Mouse (Mus musculus) small intestine, adult 2 months (tissue): ENCODE measurements at regions not wholly inside any gene's neighbourhood (a gene's known extent, or its start where the extent isn't known, plus 50 kb on each side); places are given as distances from the start of the nearest gene placed in this dataset.

Source experiments
- H3K27ac ChIP-seq: fragments of 200-500 bp; 2 replicates; pipeline ENCODE4 v1.5.1; 2012; ENCODE audit warnings: low read depth, low read length, control low read depth, inconsistent platforms; ENCODE audit not compliant: insufficient read depth
- H3K27me3 ChIP-seq: fragments of 200-500 bp; 2 replicates; pipeline ENCODE4 v1.6.1; 2012; ENCODE audit warnings: mild to moderate bottlenecking, moderate library complexity, low read length, inconsistent platforms; ENCODE audit not compliant: control insufficient read depth, insufficient read depth
- H3K36me3 ChIP-seq: fragments of 200-500 bp; 2 replicates; pipeline ENCODE4 v1.6.1; 2012; ENCODE audit warnings: mild to moderate bottlenecking, low read length, control low read depth, inconsistent platforms; ENCODE audit not compliant: control insufficient read depth, insufficient read depth
- H3K4me1 ChIP-seq: fragments of 200-500 bp; 2 replicates; pipeline ENCODE4 v1.6.1; 2012; ENCODE audit warnings: low read length, inconsistent platforms, mixed read lengths; ENCODE audit not compliant: control insufficient read depth, insufficient read depth, insufficient read length
- H3K4me3 ChIP-seq: fragments of 200-500 bp; 2 replicates; pipeline ENCODE4 v1.5.1; 2012; ENCODE audit warnings: low read depth, mild to moderate bottlenecking, control low read depth, inconsistent platforms, low read length, moderate library complexity
- CTCF ChIP-seq: fragments of 200-500 bp; IDR thresholded peaks from 2 replicates; pipeline ENCODE4 v1.5.1; 2012; ENCODE audit warnings: low read depth, mild to moderate bottlenecking, control low read depth, inconsistent platforms, low read length, moderate library complexity, mixed read lengths; ENCODE audit not compliant: insufficient replicate concordance, insufficient read length; ENCODE audit errors: extremely low read depth
- POLR2A ChIP-seq: fragments of 200-500 bp; IDR thresholded peaks from 2 replicates; pipeline ENCODE4 v1.6.1; 2012; ENCODE audit warnings: low read depth, mild to moderate bottlenecking, control low read depth, inconsistent platforms, low read length, moderate library complexity
- WGBS: fragments of 180-500 bp; shearing (Covaris S2); methylation state at CpG from one replicate; pipeline ENCODE4 v1.1.7; 2018; 5-methylcytosine and 5-hydroxymethylcytosine counted together

GRCm38 (mm10) chr8:18328521-18328920 is 649.5 kb downstream of the Defb40 start:
- H3K36me3 ChIP-seq = no peaks in the 10 kb centered on the region
- TF ChIP-seq POLR2A = no peak
- H3K4me1 ChIP-seq = no peaks in the 10 kb centered on the region
- no peak overlapping the region for H3K27ac ChIP-seq
- H3K27me3 ChIP-seq = no peaks in the 10 kb centered on the region
- no peak overlapping the region for H3K4me3 ChIP-seq
- WGBS = 90% methylated on average over 2 of the region's 2 CpGs

- WGBS = 56% methylated on average over 2 of the region's 2 CpGs
- Histone ChIP-seq H3K27ac (no peak overlapping the region), H3K36me3 (no peaks in the 10 kb centered on the region), H3K27me3 (no peaks in the 10 kb centered on the region), H3K4me1 (no peaks in the 10 kb centered on the region), H3K4me3 (no peak overlapping the region)
- TF ChIP-seq POLR2A = no peak
- TF ChIP-seq CTCF = no peak
Observed at GRCm38 (mm10) chr8:18316488-18316887, 661.6 kb downstream of the Defb40 start.

- no peak for TF ChIP-seq CTCF
- TF ChIP-seq POLR2A = no peak
- Histone ChIP-seq H3K27me3 (no peaks in the 10 kb centered on the region), H3K4me3 (no peak overlapping the region), H3K36me3 (no peaks in the 10 kb centered on the region), H3K27ac (no peak overlapping the region), H3K4me1 (no peaks in the 10 kb centered on the region)
- WGBS = 46% methylated on average over 5 of the region's 5 CpGs
Observed at GRCm38 (mm10) chr8:18311597-18311996, 666.5 kb downstream of the Defb40 start.

GRCm38 (mm10) chr8:18310927-18311326 is 667.1 kb downstream of the Defb40 start:
- Histone ChIP-seq H3K27me3 (no peaks in the 10 kb centered on the region), H3K27ac (no peak overlapping the region), H3K4me3 (no peak overlapping the region), H3K4me1 (no peaks in the 10 kb centered on the region), H3K36me3 (no peaks in the 10 kb centered on the region)
- TF ChIP-seq POLR2A = no peak
- no peak for TF ChIP-seq CTCF
- WGBS = 66% methylated on average over 1 of the region's 1 CpGs

GRCm38 (mm10) chr8:18287536-18288237 is 690.4 kb downstream of the Defb40 start:
- Histone ChIP-seq H3K4me3 (no peak overlapping the region), H3K4me1 (no peaks in the 10 kb centered on the region), H3K27me3 (no peaks in the 10 kb centered on the region), H3K27ac (no peak overlapping the region), H3K36me3 (no peaks in the 10 kb centered on the region)
- WGBS = 74% methylated on average over 8 of the region's 8 CpGs
- no peak for TF ChIP-seq CTCF
- no peak for TF ChIP-seq POLR2A

GRCm38 (mm10) chr8:18279932-18280331 is 698.1 kb downstream of the Defb40 start:
- no peak overlapping the region for H3K27ac ChIP-seq
- H3K27me3 ChIP-seq = no peaks in the 10 kb centered on the region
- no peaks in the 10 kb centered on the region for H3K36me3 ChIP-seq
- H3K4me3 ChIP-seq = no peak overlapping the region
- no peaks in the 10 kb centered on the region for H3K4me1 ChIP-seq
- 64% methylated on average over 4 of the region's 4 CpGs for WGBS
- TF ChIP-seq POLR2A = no peak
- no peak for TF ChIP-seq CTCF

GRCm38 (mm10) chr8:18268301-18268700 is 709.8 kb downstream of the Defb40 start:
- TF ChIP-seq POLR2A (no peak), CTCF (no peak)

GRCm38 (mm10) chr8:18258287-18258961 is 719.6 kb downstream of the Defb40 start:
- Histone ChIP-seq H3K4me3 (no peak overlapping the region), H3K36me3 (no peaks in the 10 kb centered on the region), H3K4me1 (no peaks in the 10 kb centered on the region), H3K27ac (no peak overlapping the region), H3K27me3 (no peaks in the 10 kb centered on the region)
- TF ChIP-seq CTCF = no peak
- no peak for TF ChIP-seq POLR2A
- WGBS = 57% methylated on average over 7 of the region's 7 CpGs

More at GRCm38 (mm10) chr8:18268301-18268700, 709.8 kb downstream of the Defb40 start:
- Histone ChIP-seq H3K27ac (no peak overlapping the region), H3K4me1 (no peaks in the 10 kb centered on the region), H3K4me3 (no peak overlapping the region), H3K36me3 (no peaks in the 10 kb centered on the region), H3K27me3 (no peaks in the 10 kb centered on the region)
- 89% methylated on average over 7 of the region's 7 CpGs for WGBS
